Mouse (Mus musculus) left cerebral cortex, postnatal 10 days (tissue): ENCODE results near the gene Gm20865. TPM values are rescaled to one million over a fixed set of nuclear protein-coding genes. Genes with fewer than 3 reads are reported as not detected.
"Not testable (repeated sequence)": the region's sequence is repeated elsewhere in the genome, so short reads cannot be mapped to it uniquely, and the experiment has no call there.

ENCODE experiments used
- DNase-seq, 2 experiments: peaks; one replicate each; pipeline ENCODE4 v3.0.0; 2021 to 2022; ENCODE audit warnings: low spot score in 2 of 2, mixed read lengths in 1 of 2; ENCODE audit errors: extremely low spot score in 1 of 2
- intact Hi-C: fragments of 180-260 bp; cut with DNase I; formaldehyde crosslinking; loops from one replicate; pipeline ENCODE4 v1.15.1; 2025
- total RNA-seq, 2 experiments: library from RNA; stranded (reverse); gene quantifications; 2 replicates each; pipeline ENCODE4 v1.2.3; 2021

Gene Gm20865
- not detected for total RNA-seq

GRCm38 (mm10) chrY:21241275-21241674 lies at the start of gene Gm20865:
Gene Gm20865, plus strand, starts transcription at chrY:21241575.
- intact Hi-C loops, DNase-seq: not testable (repeated sequence)

Other genes starting within 250 kb of the Gm20865 start
- not detected for gene Gm29866, start 247.9 kb upstream of the Gm20865 start, total RNA-seq
- gene Gm20909, start 77.0 kb upstream of the Gm20865 start, total RNA-seq: not detected